Mouse (Mus musculus): ENCODE data around the gene Mta1. TPM values are rescaled to one million over a fixed set of nuclear protein-coding genes. Genes with fewer than 3 reads are reported as not detected.

Gene Mta1
- 27.7 and 29.8 TPM in 2 replicates for polyA plus RNA-seq (2012; rRNA removed)

GRCm38 (mm10) chr12:113097749-113098281 is at the start of gene Mta1:
Mta1 (plus strand) TSS chr12:113098278.

GRCm38 (mm10) chr12:113074329-113075062 is 23.6 kb upstream of the Mta1 start, which contains the start of gene Tex22:
Tex22 (plus strand) TSS chr12:113074502.

GRCm38 (mm10) chr12:113139908-113140615 is 42.0 kb downstream of the Mta1 start, which contains the start of gene Crip2:
Crip2 (plus strand) TSS chr12:113140236.

GRCm38 (mm10) chr12:113146112-113147057 is 48.3 kb downstream of the Mta1 start, which contains the start of gene Crip1:
Crip1 (plus strand) TSS chr12:113146316.

GRCm38 (mm10) chr12:113155887-113156539 is 57.9 kb downstream of the Mta1 start, which contains the start of gene Tedc1:
Tedc1 (plus strand) TSS chr12:113156421.

GRCm38 (mm10) chr12:113185442-113186291 is 87.6 kb downstream of the Mta1 start, which contains the start of gene Tmem121:
Tmem121 (plus strand) TSS chr12:113185930.

Other genes with a start within 250 kb of the Mta1 start
- 0.87 and 2.0 TPM in 2 replicates for gene Gpr132, start 230.1 kb upstream of the Mta1 start, polyA plus RNA-seq (2012; rRNA removed)
- gene Jag2, start 168.5 kb upstream of the Mta1 start, polyA plus RNA-seq (2012; rRNA removed): 15.0 and 24.3 TPM in 2 replicates
- gene Nudt14, start 156.2 kb upstream of the Mta1 start, polyA plus RNA-seq (2012; rRNA removed): 28.5 and 33.8 TPM in 2 replicates
- gene Btbd6, start 121.8 kb upstream of the Mta1 start, polyA plus RNA-seq (2012; rRNA removed): 38.8 and 132 TPM in 2 replicates
- 16.7 and 28.0 TPM in 2 replicates for gene Brf1, start 97.6 kb upstream of the Mta1 start, polyA plus RNA-seq (2012; rRNA removed)
- gene Pacs2, start 83.8 kb upstream of the Mta1 start, polyA plus RNA-seq (2012; rRNA removed): 15.7 and 17.0 TPM in 2 replicates
- 0.35 TPM in 2 replicates for gene Tex22, start 23.8 kb upstream of the Mta1 start, polyA plus RNA-seq (2012; rRNA removed)
- gene Crip2, start 42.0 kb downstream of the Mta1 start, polyA plus RNA-seq (2012; rRNA removed): 188 TPM in 2 replicates
- 224 and 249 TPM in 2 replicates for gene Crip1, start 48.0 kb downstream of the Mta1 start, polyA plus RNA-seq (2012; rRNA removed)
- 3.6 and 4.8 TPM in 2 replicates for gene Tedc1, start 58.1 kb downstream of the Mta1 start, polyA plus RNA-seq (2012; rRNA removed)
- 1.3 and 1.4 TPM in 2 replicates for gene Tmem121, start 87.7 kb downstream of the Mta1 start, polyA plus RNA-seq (2012; rRNA removed)